Mouse (Mus musculus) neural tube, embryonic 13.5 days (tissue): ENCODE results near the gene Zfp385b. TPM values are rescaled to one million over a fixed set of nuclear protein-coding genes. Genes with fewer than 3 reads are reported as not detected.

Experiments used
- ATAC-seq: fragments of 200-750 bp; cut with Nextera tagmentation; 2 replicates; pipeline ENCODE4 v1.8.0; 2017; ENCODE audit warnings: low read depth, mild to moderate bottlenecking, moderate TSS enrichment, moderate library complexity
- H3K27ac ChIP-seq: fragments of 300-500 bp; sonication (generic); replicated peaks from 2 replicates; pipeline ENCODE4 v1.5.1; 2015; ENCODE audit warnings: moderate library complexity, mild to moderate bottlenecking, inconsistent platforms
- H3K27me3 ChIP-seq: fragments of 300-500 bp; sonication (generic); 2 replicates; pipeline ENCODE4 v1.6.1; 2015; ENCODE audit warnings: mild to moderate bottlenecking, inconsistent platforms
- H3K36me3 ChIP-seq: fragments of 300-500 bp; sonication (generic); 2 replicates; pipeline ENCODE4 v1.6.1; 2015; ENCODE audit warnings: mild to moderate bottlenecking, inconsistent platforms
- H3K4me1 ChIP-seq: fragments of 300-500 bp; sonication (generic); replicated peaks from 2 replicates; pipeline ENCODE4 v1.6.1; 2015; ENCODE audit warnings: inconsistent platforms
- H3K4me2 ChIP-seq: fragments of 300-500 bp; sonication (generic); 2 replicates; pipeline ENCODE4 v1.6.1; 2015; ENCODE audit warnings: inconsistent platforms, mild to moderate bottlenecking, moderate library complexity
- H3K4me3 ChIP-seq: fragments of 300-500 bp; sonication (generic); 2 replicates; pipeline ENCODE4 v1.5.1; 2015; ENCODE audit warnings: mild to moderate bottlenecking, inconsistent platforms
- H3K9ac ChIP-seq: fragments of 300-500 bp; sonication (generic); 2 replicates; pipeline ENCODE4 v1.6.1; 2015; ENCODE audit warnings: moderate library complexity, mild to moderate bottlenecking, inconsistent platforms
- H3K9me3 ChIP-seq: fragments of 300-500 bp; sonication (generic); 2 replicates; pipeline ENCODE4 v1.6.1; 2016; ENCODE audit warnings: inconsistent platforms
- WGBS: fragments of 180-500 bp; shearing (Covaris S2); methylation state at CpG from one replicate; pipeline ENCODE4 v1.1.7; 2015; 5-methylcytosine and 5-hydroxymethylcytosine counted together
- polyA plus RNA-seq: library from polyadenylated mRNA; unstranded; fragments of >200 nt; fragmentation: Nextera tagmentation; extraction: Ambion mirVana; gene quantifications from 2 replicates; pipeline ENCODE4 v1.2.1, GENCODE M21; 2015

Zfp385b gene
- polyA plus RNA-seq, 1 experiment from 2014 or later = 7.7 TPM

DNA sequence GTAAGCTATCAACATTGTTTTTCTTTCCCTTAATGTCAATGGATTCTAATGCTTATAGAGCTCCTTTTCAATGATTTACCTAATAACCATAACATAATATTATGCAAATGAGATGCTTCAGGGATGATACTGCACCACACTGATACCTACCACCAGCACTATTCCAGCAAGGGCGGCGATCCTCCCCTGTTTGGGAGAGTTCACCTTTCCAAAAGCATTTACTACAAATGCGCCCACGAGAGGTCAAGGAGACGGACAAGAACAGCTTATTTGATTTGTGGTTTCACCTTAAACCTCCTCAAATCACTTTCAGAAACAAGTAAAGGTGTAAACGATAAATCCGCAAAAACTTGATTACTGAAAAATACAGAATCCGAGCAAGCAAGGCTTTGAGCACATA lies 4.5 kb downstream of the Zfp385b start:
- H3K4me2 ChIP-seq = no peak overlapping the region
- ATAC-seq = no peak
- H3K9me3 ChIP-seq = no peaks in the 10 kb centered on the region
- peaks cover 58% of the 10 kb centered on the region for H3K27me3 ChIP-seq
- H3K27ac ChIP-seq = no peak overlapping the region
- H3K9ac ChIP-seq = no peak overlapping the region
- no peaks in the 10 kb centered on the region for H3K36me3 ChIP-seq
- peaks cover 15% of the 10 kb centered on the region for H3K4me1 ChIP-seq
- no peak overlapping the region for H3K4me3 ChIP-seq
- 88% methylated on average over 8 of the region's 8 CpGs for WGBS

DNA sequence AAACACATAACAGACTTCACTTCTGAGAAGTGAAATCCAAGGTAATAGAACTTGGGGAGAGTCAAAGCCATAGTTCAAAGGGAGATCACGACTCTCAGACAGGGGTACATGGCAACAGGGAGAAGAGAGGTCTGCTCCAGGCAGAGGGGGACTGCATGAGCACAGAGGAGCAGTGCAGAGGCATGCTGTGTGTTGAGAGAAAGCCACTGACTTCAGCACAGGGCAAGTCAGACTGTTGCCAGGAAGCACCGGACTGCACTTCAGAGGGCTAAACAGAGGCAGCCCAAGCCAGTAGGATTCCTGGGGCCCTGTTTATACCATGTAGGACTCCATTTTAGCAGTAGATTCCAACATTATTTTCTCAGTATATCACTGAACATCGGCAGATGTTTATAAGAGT lies 6.4 kb downstream of the Zfp385b start:
- Histone ChIP-seq H3K27me3 (peaks cover 44% of the 10 kb centered on the region), H3K9ac (no peak overlapping the region), H3K36me3 (no peaks in the 10 kb centered on the region), H3K4me1 (peaks cover 15% of the 10 kb centered on the region), H3K4me3 (no peak overlapping the region), H3K27ac (no peak overlapping the region), H3K9me3 (no peaks in the 10 kb centered on the region), H3K4me2 (no peak overlapping the region)
- no peak for ATAC-seq
- WGBS = 81% methylated on average over 3 of the region's 3 CpGs

- Histone ChIP-seq H3K4me2 (no peak overlapping the region), H3K27ac (no peak overlapping the region), H3K27me3 (peaks cover 23% of the 10 kb centered on the region), H3K9ac (no peak overlapping the region), H3K9me3 (no peaks in the 10 kb centered on the region), H3K4me3 (no peak overlapping the region), H3K36me3 (no peaks in the 10 kb centered on the region), H3K4me1 (peaks cover under 1% of the 10 kb centered on the region; the same call in 1 of the 2 replicates)
- 92% methylated on average over 5 of the region's 5 CpGs for WGBS
- no peak for ATAC-seq
These were observed 8.7 kb downstream of the Zfp385b start for GRCm38 (mm10) chr2:77810748-77811147.

GRCm38 (mm10) chr2:77804781-77805180 lies 14.7 kb downstream of the Zfp385b start:
- no peaks in the 10 kb centered on the region for H3K36me3 ChIP-seq
- no peak overlapping the region for H3K9ac ChIP-seq
- H3K4me1 ChIP-seq = no peaks in the 10 kb centered on the region
- H3K9me3 ChIP-seq = no peaks in the 10 kb centered on the region
- H3K27me3 ChIP-seq = no peaks in the 10 kb centered on the region
- H3K4me2 ChIP-seq = no peak overlapping the region
- no peak for ATAC-seq
- 88% methylated on average over 7 of the region's 7 CpGs for WGBS
- no peak overlapping the region for H3K27ac ChIP-seq
- no peak overlapping the region for H3K4me3 ChIP-seq

GRCm38 (mm10) chr2:77802291-77802690 lies 17.1 kb downstream of the Zfp385b start:
- no peaks in the 10 kb centered on the region for H3K9me3 ChIP-seq
- H3K36me3 ChIP-seq = no peaks in the 10 kb centered on the region
- no peak overlapping the region for H3K9ac ChIP-seq
- H3K4me3 ChIP-seq = no peak overlapping the region
- no peak for ATAC-seq
- H3K4me1 ChIP-seq = no peaks in the 10 kb centered on the region
- no peak overlapping the region for H3K27ac ChIP-seq
- 78% methylated on average over 3 of the region's 3 CpGs for WGBS
- no peaks in the 10 kb centered on the region for H3K27me3 ChIP-seq
- H3K4me2 ChIP-seq = no peak overlapping the region

- Histone ChIP-seq H3K9ac (no peak overlapping the region), H3K27me3 (no peaks in the 10 kb centered on the region), H3K36me3 (no peaks in the 10 kb centered on the region), H3K4me1 (no peaks in the 10 kb centered on the region), H3K27ac (no peak overlapping the region), H3K4me3 (no peak overlapping the region), H3K9me3 (no peaks in the 10 kb centered on the region), H3K4me2 (no peak overlapping the region)
- no peak for ATAC-seq
- WGBS = 91% methylated on average over 4 of the region's 4 CpGs
These were observed 18.0 kb downstream of the Zfp385b start for GRCm38 (mm10) chr2:77801430-77801829.

- no peak overlapping the region for H3K27ac ChIP-seq
- H3K36me3 ChIP-seq = no peaks in the 10 kb centered on the region
- H3K9ac ChIP-seq = no peak overlapping the region
- no peak for ATAC-seq
- no peak overlapping the region for H3K4me2 ChIP-seq
- WGBS = 90% methylated on average over 5 of the region's 5 CpGs
- no peaks in the 10 kb centered on the region for H3K9me3 ChIP-seq
- no peak overlapping the region for H3K4me3 ChIP-seq
- no peaks in the 10 kb centered on the region for H3K4me1 ChIP-seq
- H3K27me3 ChIP-seq = no peaks in the 10 kb centered on the region
These were observed 18.4 kb downstream of the Zfp385b start for GRCm38 (mm10) chr2:77801009-77801408.

DNA sequence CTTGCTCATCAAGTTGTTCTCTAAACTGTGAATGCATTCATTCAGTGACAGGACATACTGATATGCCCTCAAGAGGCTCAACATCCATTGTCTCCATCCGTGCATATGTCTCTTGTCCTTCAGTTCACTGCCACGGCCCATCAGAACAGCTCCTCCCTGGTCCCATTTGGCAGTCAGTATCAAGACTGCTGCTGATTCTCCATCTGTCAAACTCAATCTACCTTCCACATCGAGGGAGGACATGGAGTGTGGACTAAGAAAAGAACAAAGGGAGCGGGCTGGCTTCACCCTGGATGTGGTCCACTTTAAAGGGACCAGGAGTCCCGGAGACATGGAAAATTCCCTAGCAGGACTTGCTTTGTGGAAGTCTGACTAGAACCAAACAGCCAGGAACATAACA lies 22.2 kb downstream of the Zfp385b start:
- ATAC-seq = no peak
- Histone ChIP-seq H3K9ac (no peak overlapping the region), H3K9me3 (no peaks in the 10 kb centered on the region), H3K4me2 (no peak overlapping the region), H3K36me3 (no peaks in the 10 kb centered on the region), H3K4me1 (no peaks in the 10 kb centered on the region), H3K27ac (no peak overlapping the region), H3K4me3 (no peak overlapping the region), H3K27me3 (no peaks in the 10 kb centered on the region)
- 77% methylated on average over 5 of the region's 5 CpGs for WGBS

GRCm38 (mm10) chr2:77795859-77796552 lies 23.4 kb downstream of the Zfp385b start:
- WGBS = 69% methylated on average over 8 of the region's 8 CpGs
- H3K27ac ChIP-seq = no peak overlapping the region
- no peaks in the 10 kb centered on the region for H3K4me1 ChIP-seq
- no peak for ATAC-seq
- no peak overlapping the region for H3K9ac ChIP-seq
- no peak overlapping the region for H3K4me2 ChIP-seq
- no peaks in the 10 kb centered on the region for H3K9me3 ChIP-seq
- no peak overlapping the region for H3K4me3 ChIP-seq
- H3K27me3 ChIP-seq = no peaks in the 10 kb centered on the region
- H3K36me3 ChIP-seq = no peaks in the 10 kb centered on the region

DNA sequence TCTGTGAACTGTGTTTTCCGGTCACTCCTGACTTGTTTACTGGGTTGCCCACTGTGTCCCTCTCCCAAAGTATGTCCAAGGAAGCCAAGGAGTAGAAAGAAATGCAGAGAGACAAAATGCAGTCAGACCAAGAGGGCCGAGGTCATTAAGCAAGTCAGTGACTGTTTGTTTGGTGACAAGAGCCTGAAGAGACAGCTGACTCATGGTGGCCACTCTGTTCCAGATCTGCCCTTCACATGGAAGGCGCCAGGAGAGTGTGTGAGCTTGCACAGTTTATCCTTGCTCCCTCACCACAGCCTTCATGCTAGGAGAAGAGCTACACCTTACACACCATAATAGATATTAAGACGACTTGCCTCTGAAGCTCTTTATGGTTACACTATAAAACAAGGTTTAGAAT lies 28.6 kb downstream of the Zfp385b start:
- H3K4me2 ChIP-seq = no peak overlapping the region
- H3K36me3 ChIP-seq = no peaks in the 10 kb centered on the region
- no peaks in the 10 kb centered on the region for H3K9me3 ChIP-seq
- no peaks in the 10 kb centered on the region for H3K4me1 ChIP-seq
- no peaks in the 10 kb centered on the region for H3K27me3 ChIP-seq
- no peak overlapping the region for H3K4me3 ChIP-seq
- ATAC-seq = no peak
- H3K27ac ChIP-seq = no peak overlapping the region
- H3K9ac ChIP-seq = no peak overlapping the region
- 78% methylated on average over 4 of the region's 4 CpGs for WGBS

- H3K4me2 ChIP-seq = no peak overlapping the region
- no peak for ATAC-seq
- no peaks in the 10 kb centered on the region for H3K4me1 ChIP-seq
- H3K4me3 ChIP-seq = no peak overlapping the region
- no peaks in the 10 kb centered on the region for H3K27me3 ChIP-seq
- no peaks in the 10 kb centered on the region for H3K9me3 ChIP-seq
- H3K27ac ChIP-seq = no peak overlapping the region
- 60% methylated on average over 9 of the region's 9 CpGs for WGBS
- no peaks in the 10 kb centered on the region for H3K36me3 ChIP-seq
- no peak overlapping the region for H3K9ac ChIP-seq
These were observed 29.1 kb downstream of the Zfp385b start for GRCm38 (mm10) chr2:77790295-77790694.

DNA sequence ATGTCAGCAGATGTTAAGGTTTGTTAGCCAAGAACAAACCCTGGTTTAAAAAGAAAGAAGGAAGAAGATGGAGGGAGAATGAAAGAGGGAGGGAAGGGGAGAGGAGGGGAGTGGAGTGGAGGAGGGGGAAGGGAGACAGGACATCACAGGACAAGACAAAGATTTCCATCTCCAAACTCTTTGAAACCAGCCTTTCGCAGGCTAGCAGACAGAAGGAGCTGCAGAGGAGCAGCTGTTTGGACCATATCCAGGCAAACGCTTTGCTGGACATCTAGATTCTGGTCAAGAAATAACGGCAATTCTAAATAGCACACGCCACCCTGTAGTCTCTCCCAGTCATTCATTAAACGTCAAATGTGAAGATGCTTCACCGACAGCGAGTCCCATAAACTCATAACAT lies 38.0 kb downstream of the Zfp385b start:
- H3K36me3 ChIP-seq = no peaks in the 10 kb centered on the region
- 0 out of 2 replicates have a peak, but pooled peaks cover 7% of the 10 kb centered on the region for H3K4me1 ChIP-seq
- no peaks in the 10 kb centered on the region for H3K27me3 ChIP-seq
- ATAC-seq = no peak
- no peaks in the 10 kb centered on the region for H3K9me3 ChIP-seq
- WGBS = 84% methylated on average over 7 of the region's 7 CpGs
- H3K4me2 ChIP-seq = no peak overlapping the region
- H3K9ac ChIP-seq = no peak overlapping the region
- H3K27ac ChIP-seq = no peak overlapping the region
- no peak overlapping the region for H3K4me3 ChIP-seq

GRCm38 (mm10) chr2:77777781-77778180 lies 41.7 kb downstream of the Zfp385b start:
- no peak for ATAC-seq
- H3K4me2 ChIP-seq = no peak overlapping the region

More at GRCm38 (mm10) chr2:77777781-77778180, 41.7 kb downstream of the Zfp385b start:
- Histone ChIP-seq H3K4me3 (no peak overlapping the region), H3K36me3 (no peaks in the 10 kb centered on the region), H3K9me3 (no peaks in the 10 kb centered on the region), H3K27me3 (no peaks in the 10 kb centered on the region), H3K4me1 (0 out of 2 replicates have a peak, but pooled peaks cover 7% of the 10 kb centered on the region), H3K27ac (no peak overlapping the region), H3K9ac (no peak overlapping the region)
- 33% methylated on average over 6 of the region's 6 CpGs for WGBS
